Mouse (Mus musculus) hindbrain, embryonic 16.5 days (tissue): ENCODE measurements around the gene Fa2h. TPM values are rescaled to one million over a fixed set of nuclear protein-coding genes. Genes with fewer than 3 reads are reported as not detected.

Experiments used
- ATAC-seq: fragments of 200-750 bp; cut with Nextera tagmentation; 2 replicates; pipeline ENCODE4 v1.8.0; 2017; ENCODE audit warnings: moderate TSS enrichment, moderate library complexity
- H3K27ac ChIP-seq: fragments of 300-500 bp; sonication (generic); 2 replicates; pipeline ENCODE4 v1.5.1; 2014; ENCODE audit warnings: low read depth, mild to moderate bottlenecking, control low read depth, low read length, moderate library complexity
- H3K27me3 ChIP-seq: fragments of 300-500 bp; sonication (generic); replicated peaks from 2 replicates; pipeline ENCODE4 v1.6.1; 2014; ENCODE audit warnings: low read length; ENCODE audit not compliant: control insufficient read depth, insufficient read depth
- H3K36me3 ChIP-seq: fragments of 300-500 bp; sonication (generic); 2 replicates; pipeline ENCODE4 v1.6.1; 2014; ENCODE audit warnings: mild to moderate bottlenecking, low read length, moderate library complexity, mixed read lengths; ENCODE audit not compliant: control insufficient read depth, insufficient read depth
- H3K4me1 ChIP-seq: fragments of 300-500 bp; sonication (generic); 2 replicates; pipeline ENCODE4 v1.6.1; 2014; ENCODE audit warnings: low read depth, low read length; ENCODE audit not compliant: control insufficient read depth, insufficient read depth
- H3K4me2 ChIP-seq: fragments of 300-500 bp; sonication (generic); 2 replicates; pipeline ENCODE4 v1.6.1; 2014; ENCODE audit warnings: mild to moderate bottlenecking, low read length, control low read depth, moderate library complexity
- H3K4me3 ChIP-seq: fragments of 300-500 bp; sonication (generic); 2 replicates; pipeline ENCODE4 v1.5.1; 2014; ENCODE audit warnings: mild to moderate bottlenecking, low read length, control low read depth, moderate library complexity
- H3K9ac ChIP-seq: fragments of 300-500 bp; sonication (generic); 2 replicates; pipeline ENCODE4 v1.6.1; 2014; ENCODE audit warnings: low read depth, mild to moderate bottlenecking, control low read depth, low read length, moderate library complexity
- H3K9me3 ChIP-seq: fragments of 300-500 bp; sonication (generic); 2 replicates; pipeline ENCODE4 v1.6.1; 2014; ENCODE audit warnings: mild to moderate bottlenecking, low read length, moderate library complexity; ENCODE audit not compliant: control insufficient read depth
- WGBS: fragments of 180-500 bp; shearing (Covaris S2); extraction: QIAGEN DNeasy Blood & Tissue Kit; methylation state at CpG from one replicate; pipeline ENCODE4 v1.1.7; 2014; 5-methylcytosine and 5-hydroxymethylcytosine counted together
- polyA plus RNA-seq: library from polyadenylated mRNA; unstranded; fragments of >200 nt; fragmentation: Nextera tagmentation; extraction: Ambion mirVana; gene quantifications from 2 replicates; pipeline ENCODE4 v1.2.1, GENCODE M21; 2015

Gene Fa2h
- polyA plus RNA-seq, 1 experiment from 2014 or later: 1.5 TPM

GRCm38 (mm10) chr8:111403391-111403790, 9.8 kb upstream of the Fa2h start:
- ATAC-seq: no peak
- Histone ChIP-seq H3K4me2 (no peak overlapping the region), H3K4me1 (no peaks in the 10 kb centered on the region), H3K4me3 (no peak overlapping the region), H3K9me3 (no peaks in the 10 kb centered on the region), H3K36me3 (no peaks in the 10 kb centered on the region), H3K27ac (no peak overlapping the region), H3K27me3 (no peaks in the 10 kb centered on the region), H3K9ac (no peak overlapping the region)
- WGBS: 54% methylated on average over 4 of the region's 4 CpGs

GRCm38 (mm10) chr8:111391268-111391667, 2.4 kb downstream of the Fa2h start:
- WGBS: 32% methylated on average over 3 of the region's 3 CpGs
- Histone ChIP-seq H3K27ac (no peak overlapping the region), H3K4me1 (peaks cover 3% of the 10 kb centered on the region), H3K36me3 (no peaks in the 10 kb centered on the region), H3K27me3 (peaks cover 24% of the 10 kb centered on the region), H3K4me3 (no peak overlapping the region), H3K4me2 (no peak overlapping the region), H3K9ac (no peak overlapping the region), H3K9me3 (no peaks in the 10 kb centered on the region)
- no peak for ATAC-seq

GRCm38 (mm10) chr8:111390837-111391236, 2.8 kb downstream of the Fa2h start:
- no peak overlapping the region for H3K27ac ChIP-seq
- H3K27me3 ChIP-seq: peaks cover 21% of the 10 kb centered on the region
- no peak overlapping the region for H3K4me2 ChIP-seq
- no peak for ATAC-seq
- peaks cover 3% of the 10 kb centered on the region for H3K4me1 ChIP-seq
- H3K4me3 ChIP-seq: no peak overlapping the region
- H3K9ac ChIP-seq: no peak overlapping the region
- H3K36me3 ChIP-seq: no peaks in the 10 kb centered on the region
- H3K9me3 ChIP-seq: no peaks in the 10 kb centered on the region
- 80% methylated on average over 2 of the region's 2 CpGs for WGBS

GRCm38 (mm10) chr8:111389581-111389980, 4.0 kb downstream of the Fa2h start:
- no peaks in the 10 kb centered on the region for H3K9me3 ChIP-seq
- WGBS: 77% methylated on average over 4 of the region's 4 CpGs
- H3K4me2 ChIP-seq: no peak overlapping the region
- H3K9ac ChIP-seq: no peak overlapping the region
- no peak overlapping the region for H3K4me3 ChIP-seq
- H3K27me3 ChIP-seq: peaks cover 20% of the 10 kb centered on the region
- ATAC-seq: no peak
- H3K4me1 ChIP-seq: peaks cover 3% of the 10 kb centered on the region
- H3K27ac ChIP-seq: no peak overlapping the region
- H3K36me3 ChIP-seq: no peaks in the 10 kb centered on the region

- H3K4me1 ChIP-seq: no peaks in the 10 kb centered on the region
- WGBS: 70% methylated on average over 9 of the region's 9 CpGs
- H3K4me2 ChIP-seq: no peak overlapping the region
- no peak for ATAC-seq
- no peak overlapping the region for H3K4me3 ChIP-seq
- H3K36me3 ChIP-seq: no peaks in the 10 kb centered on the region
- H3K27ac ChIP-seq: no peak overlapping the region
- peaks cover 6% of the 10 kb centered on the region; the same call in 1 of the 2 replicates for H3K27me3 ChIP-seq
- no peak overlapping the region for H3K9ac ChIP-seq
- H3K9me3 ChIP-seq: no peaks in the 10 kb centered on the region
Measured at GRCm38 (mm10) chr8:111385915-111386314, 7.7 kb downstream of the Fa2h start.

- Histone ChIP-seq H3K9ac (no peak overlapping the region), H3K27me3 (peaks cover 6% of the 10 kb centered on the region; the same call in 1 of the 2 replicates), H3K4me1 (no peaks in the 10 kb centered on the region), H3K9me3 (no peaks in the 10 kb centered on the region), H3K4me2 (no peak overlapping the region), H3K36me3 (no peaks in the 10 kb centered on the region), H3K4me3 (no peak overlapping the region), H3K27ac (no peak overlapping the region)
- ATAC-seq: no peak
- WGBS: 50% methylated on average over 2 of the region's 2 CpGs
Measured at GRCm38 (mm10) chr8:111384628-111385027, 9.0 kb downstream of the Fa2h start.

- Histone ChIP-seq H3K36me3 (no peaks in the 10 kb centered on the region), H3K4me2 (no peak overlapping the region), H3K4me3 (no peak overlapping the region), H3K4me1 (no peaks in the 10 kb centered on the region), H3K9ac (no peak overlapping the region), H3K27ac (0 out of 2 replicates have a peak overlapping the region, but pooled peaks have one; percentile 14), H3K9me3 (no peaks in the 10 kb centered on the region), H3K27me3 (no peaks in the 10 kb centered on the region)
- no peak for ATAC-seq
- WGBS: 61% methylated on average over 6 of the region's 6 CpGs
Measured at GRCm38 (mm10) chr8:111375192-111375591, 18.4 kb downstream of the Fa2h start.

- no peaks in the 10 kb centered on the region for H3K9me3 ChIP-seq
- no peak overlapping the region for H3K4me3 ChIP-seq
- H3K27ac ChIP-seq: no peak overlapping the region
- H3K4me2 ChIP-seq: no peak overlapping the region
- 91% methylated on average over 9 of the region's 9 CpGs for WGBS
- no peaks in the 10 kb centered on the region for H3K4me1 ChIP-seq
- H3K9ac ChIP-seq: no peak overlapping the region
- H3K36me3 ChIP-seq: no peaks in the 10 kb centered on the region
- ATAC-seq: no peak
- no peaks in the 10 kb centered on the region for H3K27me3 ChIP-seq
Measured at GRCm38 (mm10) chr8:111369711-111370110, 23.9 kb downstream of the Fa2h start.

GRCm38 (mm10) chr8:111367350-111367749, 26.3 kb downstream of the Fa2h start:
- WGBS: 80% methylated on average over 8 of the region's 8 CpGs
- no peaks in the 10 kb centered on the region for H3K4me1 ChIP-seq
- H3K4me3 ChIP-seq: no peak overlapping the region
- no peaks in the 10 kb centered on the region for H3K9me3 ChIP-seq
- H3K27me3 ChIP-seq: no peaks in the 10 kb centered on the region
- H3K36me3 ChIP-seq: no peaks in the 10 kb centered on the region
- ATAC-seq: no peak
- peak overlapping the region; percentile 29; the same call in 1 of the 2 replicates for H3K4me2 ChIP-seq
- no peak overlapping the region for H3K9ac ChIP-seq
- no peak overlapping the region for H3K27ac ChIP-seq
